Mouse (Mus musculus) forebrain, embryonic 12.5 days (tissue): Measurements from ENCODE around the gene Rcc2. TPM values are rescaled to one million over a fixed set of nuclear protein-coding genes. Genes with fewer than 3 reads are reported as not detected.

Source experiments
- ATAC-seq: fragments of 200-750 bp; cut with Nextera tagmentation; 2 replicates; pipeline ENCODE4 v1.8.0; 2017; ENCODE audit warnings: moderate TSS enrichment; ENCODE audit not compliant: low FRiP score
- H3K27ac ChIP-seq: fragments of 300-500 bp; sonication (generic); 2 replicates; pipeline ENCODE4 v1.5.1; 2016; ENCODE audit warnings: mild to moderate bottlenecking
- H3K27me3 ChIP-seq: fragments of 300-500 bp; sonication (generic); 2 replicates; pipeline ENCODE4 v1.6.1; 2016; ENCODE audit warnings: mild to moderate bottlenecking
- H3K36me3 ChIP-seq: fragments of 300-500 bp; sonication (generic); replicated peaks from 2 replicates; pipeline ENCODE4 v1.6.1; 2016; ENCODE audit warnings: mild to moderate bottlenecking
- H3K4me1 ChIP-seq: fragments of 300-500 bp; sonication (generic); 2 replicates; pipeline ENCODE4 v1.6.1; 2016
- H3K4me2 ChIP-seq: fragments of 300-500 bp; sonication (generic); 2 replicates; pipeline ENCODE4 v1.6.1; 2016; ENCODE audit warnings: mild to moderate bottlenecking, moderate library complexity
- H3K4me3 ChIP-seq: fragments of 300-500 bp; sonication (generic); replicated peaks from 2 replicates; pipeline ENCODE4 v1.5.1; 2016; ENCODE audit warnings: mild to moderate bottlenecking
- H3K9ac ChIP-seq: fragments of 300-500 bp; sonication (generic); 2 replicates; pipeline ENCODE4 v1.6.1; 2016; ENCODE audit warnings: mild to moderate bottlenecking
- H3K9me3 ChIP-seq: fragments of 300-500 bp; sonication (generic); 2 replicates; pipeline ENCODE4 v1.6.1; 2016
- WGBS: fragments of 180-500 bp; shearing (Covaris S2); methylation state at CpG from one replicate; pipeline ENCODE4 v1.1.7; 2016; 5-methylcytosine and 5-hydroxymethylcytosine counted together
- polyA plus RNA-seq: library from polyadenylated mRNA; unstranded; fragments of >200 nt; fragmentation: Nextera tagmentation; extraction: Ambion mirVana; gene quantifications from 2 replicates; pipeline ENCODE4 v1.2.1, GENCODE M21; 2016

Gene Rcc2
- polyA plus RNA-seq, 1 experiment from 2014 or later, result 81.3 TPM

- H3K36me3 ChIP-seq, result no peaks in the 10 kb centered on the region
- peak; percentile 53; the same call in 1 of the 2 replicates for ATAC-seq
- H3K27ac ChIP-seq, result no peak overlapping the region
- no peak overlapping the region for H3K4me3 ChIP-seq
- peak overlapping the region; percentile 8; the same call in 1 of the 2 replicates for H3K9ac ChIP-seq
- no peaks in the 10 kb centered on the region for H3K9me3 ChIP-seq
- 52% methylated on average over 12 of the region's 12 CpGs for WGBS
- no peak overlapping the region for H3K4me2 ChIP-seq
- H3K27me3 ChIP-seq, result no peaks in the 10 kb centered on the region
- H3K4me1 ChIP-seq, result 0 out of 2 replicates have a peak, but pooled peaks cover 3% of the 10 kb centered on the region
Measured at GRCm38 (mm10) chr4:140673527-140674264, 26.6 kb upstream of the Rcc2 start.

GRCm38 (mm10) chr4:140674345-140674926, 25.9 kb upstream of the Rcc2 start:
- Histone ChIP-seq H3K27ac (no peak overlapping the region), H3K4me3 (no peak overlapping the region), H3K9me3 (no peaks in the 10 kb centered on the region), H3K4me1 (0 out of 2 replicates have a peak, but pooled peaks cover 3% of the 10 kb centered on the region), H3K36me3 (no peaks in the 10 kb centered on the region), H3K4me2 (no peak overlapping the region), H3K27me3 (0 out of 2 replicates have a peak, but pooled peaks cover 3% of the 10 kb centered on the region), H3K9ac (no peak overlapping the region)
- peak; percentile 41; the same call in 1 of the 2 replicates for ATAC-seq
- 34% methylated on average over 12 of the region's 13 CpGs for WGBS

DNA sequence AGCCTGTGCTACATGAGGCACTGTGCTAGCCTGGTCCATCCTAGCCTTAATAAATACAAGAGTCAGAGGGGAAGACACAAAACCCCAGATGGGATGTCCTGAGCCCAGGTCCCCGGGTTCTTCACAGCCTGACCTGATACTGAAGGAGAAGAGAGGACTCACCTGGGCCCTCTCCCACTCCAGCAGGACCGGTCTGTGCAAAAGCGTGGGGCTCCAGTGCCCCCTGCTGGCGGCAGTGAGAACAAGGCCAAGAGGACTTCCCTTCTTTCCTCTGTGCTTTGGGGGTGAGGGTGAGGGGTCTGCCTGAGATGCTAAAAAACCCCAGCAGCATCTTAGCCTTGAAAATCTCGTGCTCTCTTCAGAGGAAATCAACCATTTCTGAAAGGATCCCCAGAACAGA, 21.3 kb upstream of the Rcc2 start:
- H3K4me3 ChIP-seq, result no peak overlapping the region
- ATAC-seq, result no peak
- WGBS, result 12% methylated on average over 5 of the region's 5 CpGs
- H3K27me3 ChIP-seq, result 0 out of 2 replicates have a peak, but pooled peaks cover 3% of the 10 kb centered on the region
- no peaks in the 10 kb centered on the region for H3K36me3 ChIP-seq
- no peak overlapping the region for H3K27ac ChIP-seq
- no peak overlapping the region for H3K9ac ChIP-seq
- H3K9me3 ChIP-seq, result no peaks in the 10 kb centered on the region
- H3K4me1 ChIP-seq, result peaks cover 6% of the 10 kb centered on the region
- no peak overlapping the region for H3K4me2 ChIP-seq

DNA sequence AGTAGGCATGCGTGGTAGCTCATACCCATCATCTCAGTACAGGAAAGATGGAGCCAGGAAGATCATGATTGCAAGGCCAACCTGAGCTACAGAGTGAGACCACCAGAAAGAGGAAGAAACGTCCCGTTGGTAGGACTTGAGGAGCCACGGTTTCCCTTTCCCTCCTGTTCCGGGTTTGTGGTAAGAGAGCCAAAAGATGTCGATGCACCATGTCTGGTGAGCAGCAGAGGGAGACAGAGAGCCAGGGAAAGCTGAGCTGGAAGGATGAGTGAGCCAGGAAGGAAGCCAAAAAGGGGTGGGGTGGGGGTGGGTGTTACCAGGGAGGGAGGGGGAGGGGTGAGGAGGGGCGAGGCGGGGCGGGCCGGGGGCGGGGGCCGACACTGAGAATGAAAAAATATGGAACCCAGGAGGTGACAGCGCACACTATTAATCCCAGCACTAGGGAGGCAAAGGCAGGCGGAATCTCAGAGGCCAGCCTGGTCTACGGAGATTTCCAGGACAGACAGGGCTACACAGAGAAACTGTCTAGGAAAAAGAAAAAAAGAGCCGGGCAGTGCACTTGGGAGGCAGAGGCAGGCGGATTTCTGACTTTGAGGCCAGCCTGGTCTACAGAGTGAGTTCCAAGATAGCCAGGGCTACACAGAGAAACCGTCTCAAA, 20.5 kb upstream of the Rcc2 start:
- Histone ChIP-seq H3K4me2 (no peak overlapping the region), H3K36me3 (no peaks in the 10 kb centered on the region), H3K9me3 (no peaks in the 10 kb centered on the region), H3K27me3 (0 out of 2 replicates have a peak, but pooled peaks cover 4% of the 10 kb centered on the region), H3K4me3 (no peak overlapping the region), H3K9ac (no peak overlapping the region), H3K27ac (no peak overlapping the region), H3K4me1 (peaks cover 14% of the 10 kb centered on the region)
- 28% methylated on average over 17 of the region's 18 CpGs for WGBS
- ATAC-seq, result no peak

DNA sequence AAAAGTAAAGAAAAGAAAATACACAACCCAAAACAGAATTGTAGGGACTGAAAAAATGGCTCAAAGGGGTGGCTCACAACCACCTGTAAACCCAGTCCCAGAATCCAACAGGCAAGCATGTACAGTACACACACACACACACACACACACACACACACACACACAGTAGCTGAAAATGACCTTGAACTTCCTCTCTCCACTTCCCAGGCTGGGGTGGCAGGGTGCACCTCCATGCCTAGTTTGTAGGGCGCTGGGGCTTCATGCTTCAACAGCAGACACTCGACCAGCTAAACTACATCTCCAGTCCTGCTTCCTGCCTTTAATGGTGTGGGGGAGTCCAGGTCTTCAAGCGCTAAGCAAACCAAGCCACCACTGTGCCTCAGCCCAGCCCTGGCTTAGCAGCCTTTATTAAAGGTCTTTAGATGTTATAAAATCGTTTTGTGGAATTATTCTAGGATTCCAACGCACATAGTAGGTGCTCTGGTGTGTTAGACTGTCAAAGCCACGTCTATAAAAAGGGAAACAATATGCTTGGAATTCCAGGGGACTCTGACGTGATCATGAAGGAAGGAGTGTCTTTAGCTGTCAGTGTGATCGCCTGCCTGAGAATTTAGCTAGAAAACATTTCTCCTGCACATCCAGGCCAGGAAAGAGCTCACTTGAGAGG, 19.5 kb upstream of the Rcc2 start:
- Histone ChIP-seq H3K4me2 (no peak overlapping the region), H3K27ac (no peak overlapping the region), H3K4me1 (peaks cover 17% of the 10 kb centered on the region), H3K27me3 (0 out of 2 replicates have a peak, but pooled peaks cover 6% of the 10 kb centered on the region), H3K9me3 (no peaks in the 10 kb centered on the region), H3K4me3 (no peak overlapping the region), H3K9ac (no peak overlapping the region), H3K36me3 (no peaks in the 10 kb centered on the region)
- WGBS, result 74% methylated on average over 8 of the region's 8 CpGs
- ATAC-seq, result no peak

DNA sequence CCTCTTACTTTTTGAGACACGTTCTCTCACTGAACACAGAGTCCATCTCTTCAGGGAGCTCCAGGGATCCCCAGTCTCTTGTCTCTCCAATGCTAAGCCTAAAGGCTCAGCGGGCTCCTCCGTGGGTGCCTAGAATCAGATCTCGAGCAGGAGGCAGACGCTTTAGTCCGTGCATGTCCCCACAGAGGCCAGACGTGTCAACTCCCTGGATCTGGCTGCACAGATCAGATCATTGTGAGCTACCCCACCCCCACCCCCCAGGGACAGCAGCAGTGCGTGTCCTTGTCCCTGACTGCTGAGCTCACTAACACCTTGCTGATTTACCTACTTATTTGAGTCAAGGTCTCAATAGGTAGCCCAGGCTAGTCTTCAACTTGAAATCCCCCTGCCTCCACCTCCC, 16.7 kb upstream of the Rcc2 start:
- no peak for ATAC-seq
- H3K4me3 ChIP-seq, result no peak overlapping the region
- peaks cover 17% of the 10 kb centered on the region for H3K4me1 ChIP-seq
- H3K9me3 ChIP-seq, result no peaks in the 10 kb centered on the region
- no peak overlapping the region for H3K9ac ChIP-seq
- no peak overlapping the region for H3K27ac ChIP-seq
- 0 out of 2 replicates have a peak, but pooled peaks cover 6% of the 10 kb centered on the region for H3K27me3 ChIP-seq
- WGBS, result 64% methylated on average over 8 of the region's 8 CpGs
- no peak overlapping the region for H3K4me2 ChIP-seq
- no peaks in the 10 kb centered on the region for H3K36me3 ChIP-seq

GRCm38 (mm10) chr4:140684141-140684871, 16.0 kb upstream of the Rcc2 start:
- Histone ChIP-seq H3K4me3 (no peak overlapping the region), H3K27ac (no peak overlapping the region), H3K4me1 (peaks cover 17% of the 10 kb centered on the region), H3K9me3 (no peaks in the 10 kb centered on the region), H3K4me2 (0 out of 2 replicates have a peak overlapping the region, but pooled peaks have one; percentile 6), H3K9ac (no peak overlapping the region), H3K36me3 (no peaks in the 10 kb centered on the region), H3K27me3 (0 out of 2 replicates have a peak, but pooled peaks cover 3% of the 10 kb centered on the region)
- WGBS, result 27% methylated on average over 16 of the region's 16 CpGs
- no peak for ATAC-seq

DNA sequence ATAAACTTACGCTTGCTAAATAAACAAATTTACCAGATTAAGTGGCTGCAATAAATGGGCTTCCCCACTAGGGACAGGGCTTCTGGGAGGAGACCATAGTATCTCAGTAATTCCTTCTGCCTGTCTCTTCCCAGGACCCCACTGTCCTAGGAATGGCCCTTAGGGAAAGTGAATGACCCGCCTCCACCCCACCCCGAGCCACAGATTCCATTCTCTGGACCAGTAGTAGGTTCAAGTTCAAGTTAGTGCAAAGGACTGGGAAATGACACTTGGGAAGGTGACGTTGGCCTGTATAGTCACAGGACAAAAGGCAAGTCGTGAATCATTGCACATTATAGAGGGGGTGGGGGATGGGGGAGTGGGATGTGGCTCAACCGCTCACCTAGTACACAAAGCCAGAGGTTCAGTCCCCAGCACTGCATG, 15.4 kb upstream of the Rcc2 start:
- Histone ChIP-seq H3K36me3 (no peaks in the 10 kb centered on the region), H3K27ac (no peak overlapping the region), H3K9ac (no peak overlapping the region), H3K9me3 (no peaks in the 10 kb centered on the region), H3K27me3 (0 out of 2 replicates have a peak, but pooled peaks cover 3% of the 10 kb centered on the region), H3K4me1 (peaks cover 17% of the 10 kb centered on the region), H3K4me3 (no peak overlapping the region), H3K4me2 (no peak overlapping the region)
- no peak for ATAC-seq
- 62% methylated on average over 6 of the region's 6 CpGs for WGBS

DNA sequence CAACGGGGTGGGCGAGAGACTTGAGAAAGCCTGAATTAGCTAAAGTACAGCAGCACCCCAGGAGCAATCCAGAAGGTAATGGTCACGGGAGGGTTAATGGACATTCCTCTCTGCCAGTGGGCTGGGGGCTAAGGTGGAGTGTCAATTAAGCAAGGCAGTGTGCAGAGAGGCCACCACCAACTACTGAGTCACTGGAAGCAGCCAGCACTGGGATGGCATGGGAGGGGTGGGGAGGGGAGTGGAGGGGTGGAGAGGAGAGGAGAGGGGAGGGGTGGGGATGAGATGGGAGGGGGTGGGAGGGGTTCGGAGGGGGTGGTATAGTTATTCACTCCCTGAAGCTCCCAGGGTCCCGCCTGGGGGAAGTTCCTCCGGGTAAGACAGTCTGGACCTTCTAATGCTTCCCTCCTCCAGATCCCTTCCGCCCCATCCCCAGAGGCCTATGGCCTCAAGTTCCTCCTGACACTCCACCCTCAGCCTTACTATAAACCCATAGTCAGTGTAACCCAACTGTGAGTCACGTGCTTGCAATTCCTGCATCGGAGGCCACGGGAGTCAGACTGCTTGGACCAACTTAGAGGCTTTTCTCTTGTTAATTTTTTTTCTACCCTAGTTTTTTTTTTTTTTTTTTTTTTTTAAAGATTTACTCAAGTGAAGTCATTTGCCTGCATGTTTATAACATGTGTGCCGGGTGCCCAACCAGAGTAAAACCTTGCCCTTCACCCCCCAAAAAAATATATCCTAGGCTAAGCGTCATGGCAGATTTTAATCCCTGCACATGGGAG, 12.1 kb upstream of the Rcc2 start:
- H3K27ac ChIP-seq, result no peak overlapping the region
- H3K9me3 ChIP-seq, result no peaks in the 10 kb centered on the region
- no peak overlapping the region for H3K4me2 ChIP-seq
- H3K4me1 ChIP-seq, result peaks cover 17% of the 10 kb centered on the region
- H3K4me3 ChIP-seq, result no peak overlapping the region
- WGBS, result 72% methylated on average over 12 of the region's 12 CpGs
- H3K36me3 ChIP-seq, result no peaks in the 10 kb centered on the region
- ATAC-seq, result no peak
- no peak overlapping the region for H3K9ac ChIP-seq
- 0 out of 2 replicates have a peak, but pooled peaks cover 3% of the 10 kb centered on the region for H3K27me3 ChIP-seq

DNA sequence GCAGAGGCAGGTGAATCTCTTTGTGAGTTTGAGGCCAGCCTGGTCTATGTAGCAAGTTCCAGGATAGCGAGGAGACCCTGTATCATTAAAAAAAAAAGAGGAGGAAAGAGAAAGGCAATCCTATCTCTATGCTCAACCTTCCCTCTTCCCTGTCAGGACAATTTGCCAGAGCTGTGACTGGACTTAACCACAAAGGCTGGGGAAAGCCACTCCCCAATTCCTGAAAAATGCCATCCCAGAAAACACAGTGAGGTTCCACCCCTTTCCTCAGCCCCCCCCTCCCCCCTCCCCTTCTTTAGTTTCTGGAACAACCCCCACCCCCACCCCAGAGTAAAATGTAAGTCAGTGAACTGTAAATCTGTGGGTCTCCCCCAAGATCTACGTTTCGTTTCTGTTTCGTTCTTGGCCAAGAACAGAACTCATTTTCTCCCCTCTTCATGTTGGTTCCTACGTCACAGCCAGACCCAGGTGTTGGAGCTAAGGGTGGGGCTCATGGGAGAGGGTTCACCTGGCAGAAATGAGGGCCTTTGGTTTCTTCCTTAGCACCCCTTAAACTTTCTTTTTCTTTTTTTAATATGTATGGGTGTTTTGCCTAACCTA, 11.4 kb upstream of the Rcc2 start:
- Histone ChIP-seq H3K4me3 (no peak overlapping the region), H3K4me1 (peaks cover 13% of the 10 kb centered on the region), H3K27me3 (0 out of 2 replicates have a peak, but pooled peaks cover 3% of the 10 kb centered on the region), H3K9ac (no peak overlapping the region), H3K4me2 (no peak overlapping the region), H3K36me3 (no peaks in the 10 kb centered on the region), H3K27ac (no peak overlapping the region), H3K9me3 (no peaks in the 10 kb centered on the region)
- no peak for ATAC-seq
- WGBS, result 86% methylated on average over 5 of the region's 5 CpGs
